Mouse (Mus musculus): Measurements from ENCODE around the gene Orai3. TPM values are rescaled to one million over a fixed set of nuclear protein-coding genes. Genes with fewer than 3 reads are reported as not detected.

Orai3 gene
- polyA plus RNA-seq, 1 experiment = 20.5 TPM

DNA sequence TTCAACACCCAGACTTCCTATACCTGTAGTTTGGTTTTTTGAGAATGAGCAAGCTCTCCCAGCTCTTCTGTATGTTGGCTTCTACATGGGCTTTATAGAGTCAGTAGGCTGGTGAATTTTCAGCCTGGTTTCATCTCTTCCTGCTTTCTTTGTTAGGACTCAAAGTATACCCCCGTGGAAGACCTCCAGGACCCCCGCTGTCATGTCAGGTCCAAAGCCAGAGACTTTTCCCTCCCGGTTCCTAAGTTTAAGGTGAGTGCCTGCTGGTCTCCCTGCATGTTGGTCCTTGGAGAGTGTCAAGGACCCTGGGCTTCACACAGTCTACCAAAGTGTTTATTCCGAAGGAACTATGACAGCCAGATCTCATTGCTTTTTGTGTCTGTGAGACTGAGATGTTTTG is 8.7 kb downstream of the Orai3 start:
- 71% methylated on average over 4 of the region's 4 CpGs for WGBS
- no peak for DNase-seq (ENCODE audit: low read depth, low spot score)

DNA sequence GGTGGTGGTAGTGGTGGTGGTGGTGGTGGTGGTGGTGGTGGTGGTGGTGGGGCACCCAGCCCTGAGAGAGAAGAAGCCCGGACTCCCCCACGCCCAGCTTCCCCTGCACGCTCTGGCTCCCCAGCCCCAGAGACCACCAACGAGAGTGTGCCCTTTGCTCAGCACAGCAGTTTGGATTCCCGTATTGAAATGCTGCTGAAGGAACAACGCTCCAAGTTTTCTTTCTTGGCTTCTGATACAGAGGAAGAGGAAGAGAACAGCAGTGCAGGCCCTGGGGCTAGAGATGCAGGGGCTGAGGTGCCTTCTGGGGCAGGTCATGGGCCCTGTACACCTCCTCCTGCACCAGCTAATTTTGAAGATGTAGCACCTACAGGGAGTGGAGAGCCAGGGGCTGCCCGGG is 15.7 kb downstream of the Orai3 start, which contains the start of gene Gm49388:
Gene Gm49388, plus strand, starts transcription at position 301 of the 400 bp plus-strand sequence.
- 92% methylated on average over 7 of the region's 7 CpGs for WGBS
- no peak for DNase-seq (ENCODE audit: low read depth, low spot score)

DNA sequence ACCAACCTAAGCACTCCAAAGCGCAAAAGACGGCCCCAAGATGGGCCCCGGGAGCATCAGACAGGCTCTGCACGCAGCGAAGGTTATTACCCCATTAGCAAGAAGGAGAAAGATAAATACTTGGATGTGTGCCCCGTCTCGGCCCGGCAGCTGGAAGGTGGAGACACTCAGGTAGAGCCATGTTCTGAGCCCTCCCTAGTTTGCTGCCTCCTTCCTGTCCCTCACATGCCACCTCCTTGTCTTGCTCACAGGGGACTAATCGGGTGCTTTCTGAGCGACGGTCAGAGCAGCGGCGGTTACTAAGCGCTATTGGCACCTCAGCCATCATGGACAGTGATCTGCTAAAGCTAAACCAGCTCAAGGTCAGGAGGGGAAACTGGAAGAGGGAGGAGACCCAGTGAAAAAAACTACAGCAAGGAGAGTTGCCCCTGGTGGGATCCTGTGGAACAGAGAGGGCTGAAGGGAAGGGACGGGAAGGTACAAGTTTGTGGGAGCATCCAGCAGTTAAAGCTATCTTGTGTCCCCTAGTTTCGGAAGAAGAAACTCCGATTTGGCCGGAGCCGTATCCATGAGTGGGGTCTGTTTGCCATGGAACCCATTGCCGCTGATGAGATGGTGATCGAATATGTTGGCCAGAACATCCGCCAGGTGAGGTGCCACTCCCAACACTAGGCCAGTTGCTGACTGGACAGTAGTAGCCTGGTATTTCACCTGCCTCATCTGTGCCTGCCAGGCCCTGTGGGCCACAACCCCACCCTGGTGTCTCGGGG is 27.6 kb downstream of the Orai3 start:
- WGBS = 80% methylated on average over 23 of the region's 23 CpGs

DNA sequence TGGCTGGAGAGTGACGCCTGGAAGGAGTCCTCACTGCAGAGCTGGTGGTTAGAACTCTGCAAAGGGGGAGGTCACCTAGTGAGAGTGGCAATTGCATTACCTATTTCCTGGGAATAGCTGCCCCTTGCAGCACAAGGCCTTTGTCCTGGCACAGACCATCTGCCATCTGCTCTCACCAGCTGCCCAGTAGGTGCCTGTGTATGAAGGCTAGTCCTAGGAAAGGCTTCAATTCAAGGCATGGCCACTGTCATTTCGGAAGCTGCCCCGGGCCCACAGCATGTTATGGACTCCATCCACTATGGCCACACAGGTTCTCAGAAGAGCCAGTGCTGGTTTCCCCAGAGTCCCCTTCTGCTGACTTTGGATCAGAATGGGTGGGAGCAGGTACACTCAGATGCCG is 29.0 kb downstream of the Orai3 start:
- WGBS = 87% methylated on average over 4 of the region's 4 CpGs
- DNase-seq (ENCODE audit: low read depth, low spot score) = no peak

More for the DNA sequence above, 27.6 kb downstream of the Orai3 start:
- DNase-seq (ENCODE audit: low read depth, low spot score) = no peak

DNA sequence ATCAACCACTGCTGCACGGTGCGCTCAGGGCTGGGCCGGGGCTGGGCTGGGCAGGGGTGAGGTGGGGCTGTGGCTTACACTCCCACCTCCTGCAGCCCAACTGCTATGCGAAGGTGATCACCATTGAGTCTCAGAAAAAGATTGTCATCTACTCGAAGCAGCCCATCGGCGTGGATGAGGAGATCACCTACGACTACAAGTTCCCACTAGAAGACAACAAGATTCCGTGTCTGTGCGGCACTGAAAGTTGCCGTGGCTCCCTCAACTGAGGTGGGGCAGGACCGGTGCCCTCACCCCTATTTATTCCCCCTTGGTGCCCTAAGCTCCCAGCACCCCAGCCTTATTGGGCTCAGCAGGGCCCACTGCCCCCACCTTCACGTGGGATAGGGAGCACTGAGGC is 29.6 kb downstream of the Orai3 start:
- WGBS = 86% methylated on average over 13 of the region's 13 CpGs
- no peak for DNase-seq (ENCODE audit: low read depth, low spot score)

DNA sequence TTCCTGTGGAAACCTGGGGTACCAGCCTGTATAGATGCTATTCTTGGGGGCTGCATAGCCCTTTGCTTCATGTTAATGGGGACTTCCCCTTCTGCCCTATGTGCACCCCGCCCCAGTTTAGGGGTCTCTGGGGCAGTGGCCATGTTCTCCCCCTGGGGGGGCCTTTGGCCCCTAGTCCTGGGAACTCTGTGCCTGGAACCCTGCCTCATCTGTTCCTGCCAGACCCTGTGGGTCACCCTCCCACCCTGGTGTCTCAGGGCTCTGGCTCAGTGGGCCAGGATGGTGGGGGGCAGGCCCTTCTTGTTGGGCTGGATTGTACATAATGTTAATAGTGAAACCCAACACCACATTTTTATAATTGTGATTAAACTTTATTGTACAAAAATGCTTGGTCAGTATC is 30.1 kb downstream of the Orai3 start:
- 89% methylated on average over 1 of the region's 1 CpGs for WGBS
- DNase-seq (ENCODE audit: low read depth, low spot score) = no peak

DNA sequence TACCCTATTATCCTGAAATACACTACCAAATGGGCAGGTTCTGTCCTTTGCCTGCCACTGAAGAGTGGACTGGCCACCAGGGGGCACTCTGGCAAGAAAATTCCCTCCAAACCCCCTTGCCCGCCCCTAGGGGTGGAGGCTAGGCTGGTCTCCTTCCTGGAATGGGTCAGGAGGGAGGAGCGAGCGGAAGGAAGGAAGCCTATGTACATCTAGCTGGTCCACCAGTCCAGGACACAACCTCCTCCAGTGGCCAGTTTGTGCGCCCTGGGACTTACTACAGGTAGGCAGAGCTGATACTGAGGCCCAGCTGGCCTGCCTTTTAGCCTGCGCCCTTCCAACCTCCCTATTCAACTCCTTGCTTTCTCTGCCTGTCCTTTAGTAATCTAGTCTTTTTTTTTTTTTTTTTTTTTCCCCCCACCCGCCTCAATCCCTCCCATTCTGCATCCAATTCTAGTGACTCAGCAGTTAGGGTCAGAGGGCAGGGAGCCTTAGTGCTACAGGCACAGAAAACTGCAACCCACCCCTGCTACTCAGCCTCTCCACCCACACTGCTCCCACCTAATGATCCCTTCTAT is 30.9 kb downstream of the Orai3 start, which contains the start of gene Hsd3b7:
Gene Hsd3b7, plus strand, starts transcription at position 170 of the 575 bp plus-strand sequence.
- 5% methylated on average over 6 of the region's 6 CpGs for WGBS
- peak; percentile 92 for DNase-seq (ENCODE audit: low read depth, low spot score)

DNA sequence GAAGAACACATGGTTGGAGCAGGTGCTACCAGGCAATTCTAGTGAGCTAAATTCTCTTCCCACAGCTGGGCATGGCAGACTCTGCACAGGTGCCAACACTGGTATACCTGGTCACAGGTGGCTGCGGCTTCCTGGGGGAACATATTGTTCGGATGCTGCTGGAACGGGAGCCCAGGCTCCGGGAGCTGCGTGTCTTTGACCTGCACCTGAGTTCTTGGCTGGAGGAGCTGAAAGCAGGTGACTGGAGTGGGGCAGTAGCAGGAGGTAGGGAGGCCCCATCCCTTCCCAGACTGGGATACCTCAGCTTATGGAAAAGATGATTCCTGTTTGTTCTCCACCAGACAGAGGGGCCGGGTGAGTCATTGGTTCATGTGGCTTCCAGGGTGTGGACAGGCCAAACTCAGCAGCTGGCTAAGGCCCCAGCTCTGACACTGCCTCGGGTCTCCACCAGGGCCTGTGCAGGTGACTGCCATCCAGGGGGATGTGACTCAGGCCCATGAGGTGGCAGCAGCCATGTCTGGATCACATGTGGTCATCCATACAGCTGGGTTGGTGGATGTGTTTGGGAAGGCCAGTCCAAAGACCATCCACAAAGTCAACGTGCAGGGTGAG is 31.5 kb downstream of the Orai3 start:
- no peak for DNase-seq (ENCODE audit: low read depth, low spot score)

DNA sequence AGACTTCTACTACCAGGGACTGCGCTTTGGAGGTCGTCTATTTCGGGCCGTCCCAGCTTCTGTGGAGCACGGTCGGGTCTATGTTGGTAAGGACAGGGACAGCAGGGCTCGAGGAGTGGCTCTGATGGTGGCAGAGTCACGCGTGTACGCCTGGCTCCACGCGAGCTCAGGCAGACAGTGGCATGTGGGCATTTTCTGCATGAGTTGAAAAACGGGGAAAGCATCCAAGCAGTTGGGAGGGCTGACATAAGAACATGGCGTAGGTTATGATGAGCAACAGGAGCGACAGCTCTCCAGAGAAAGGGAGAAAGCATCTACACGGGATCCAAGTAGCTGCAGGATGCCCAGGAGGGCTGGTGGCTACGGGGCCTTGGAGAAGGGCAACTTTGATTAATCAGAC is 32.7 kb downstream of the Orai3 start:
- WGBS = 91% methylated on average over 17 of the region's 17 CpGs

More for the DNA sequence above, 31.5 kb downstream of the Orai3 start:
- WGBS = 49% methylated on average over 8 of the region's 8 CpGs

DNA sequence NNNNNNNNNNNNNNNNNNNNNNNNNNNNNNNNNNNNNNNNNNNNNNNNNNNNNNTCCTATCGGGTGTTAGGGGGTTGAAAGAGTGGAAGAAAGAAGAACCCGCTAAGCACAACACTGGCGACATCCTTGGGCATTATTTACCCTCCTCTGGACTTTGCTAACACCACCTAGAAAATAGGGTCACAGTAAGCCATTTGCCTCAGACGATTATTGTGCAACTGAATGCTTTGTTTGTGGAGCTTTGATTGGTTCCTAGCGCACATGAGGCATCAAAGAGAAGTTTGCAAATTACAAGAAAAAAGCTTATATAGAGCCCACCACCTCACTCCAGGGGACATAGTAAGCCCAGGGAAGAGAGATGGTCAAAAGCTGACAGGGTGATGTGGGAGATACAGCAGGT is 39.2 kb downstream of the Orai3 start:
- DNase-seq (ENCODE audit: low read depth, low spot score) = no peak

More for the DNA sequence above, 32.7 kb downstream of the Orai3 start:
- no peak for DNase-seq (ENCODE audit: low read depth, low spot score)

DNA sequence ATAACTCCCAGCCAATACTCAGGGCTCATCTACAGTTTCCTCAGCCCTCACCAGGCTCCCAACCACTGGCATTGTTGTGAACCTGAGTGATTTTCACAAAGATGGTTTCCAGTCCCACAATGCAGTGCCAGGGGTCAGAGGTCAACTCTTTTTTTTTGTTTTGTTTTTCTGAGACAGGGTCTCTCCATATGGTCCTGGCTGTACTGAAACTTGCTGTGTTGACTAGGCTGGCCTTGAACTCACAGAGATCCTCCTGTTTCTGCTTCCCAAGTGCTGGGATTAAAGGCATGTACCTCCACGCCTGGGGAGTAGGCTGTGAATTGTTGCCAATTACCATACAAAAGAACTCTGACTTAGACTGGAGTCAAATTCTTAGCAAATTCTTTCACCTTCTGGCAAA is 40.2 kb downstream of the Orai3 start:
- no peak for DNase-seq (ENCODE audit: low read depth, low spot score)
- 93% methylated on average over 1 of the region's 1 CpGs for WGBS

More for the DNA sequence above, 39.2 kb downstream of the Orai3 start:
- WGBS = 55% methylated on average over 5 of the region's 5 CpGs

DNA sequence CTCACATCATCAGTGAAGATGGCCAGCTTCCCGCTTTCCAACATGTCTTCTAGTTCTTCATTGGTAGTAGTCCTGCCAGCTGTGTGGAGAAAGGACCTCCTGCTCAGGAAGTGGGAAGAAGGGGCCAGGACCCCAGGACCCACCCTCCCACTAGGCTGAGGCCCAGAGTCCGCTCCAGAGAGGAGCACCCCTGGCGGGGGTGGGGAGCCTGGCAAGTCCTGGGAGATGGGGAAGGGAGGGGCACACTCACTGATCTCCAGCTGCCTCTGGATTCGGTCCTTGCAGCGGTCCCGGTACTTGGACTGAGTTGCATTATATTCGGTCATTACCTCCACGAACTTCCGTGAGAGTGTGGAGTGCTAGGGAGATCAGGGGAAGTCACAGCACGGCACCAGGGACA is 41.0 kb downstream of the Orai3 start:
- WGBS = 80% methylated on average over 10 of the region's 10 CpGs

DNA sequence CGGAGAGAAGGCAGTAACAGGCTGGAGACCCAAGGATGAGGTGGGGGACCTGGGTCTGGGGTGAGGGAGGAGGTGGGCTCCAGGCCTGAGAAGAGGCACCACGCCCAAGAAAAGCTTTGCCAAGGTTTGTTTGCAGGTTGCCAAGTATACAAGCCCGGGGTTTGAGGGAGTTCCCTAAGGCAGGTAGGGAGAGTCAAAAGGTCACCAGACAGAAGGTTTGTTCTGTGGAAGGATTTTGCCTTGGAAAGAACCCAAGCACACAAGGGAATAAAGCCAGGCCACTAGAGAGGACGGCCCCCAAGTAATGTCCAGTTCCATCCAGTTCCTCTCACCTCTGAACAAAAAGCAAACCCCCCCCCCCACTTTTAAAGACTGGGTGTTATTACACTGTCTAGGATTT is 41.6 kb downstream of the Orai3 start:
- no peak for DNase-seq (ENCODE audit: low read depth, low spot score)

More for the DNA sequence above, 41.0 kb downstream of the Orai3 start:
- no peak for DNase-seq (ENCODE audit: low read depth, low spot score)

DNA sequence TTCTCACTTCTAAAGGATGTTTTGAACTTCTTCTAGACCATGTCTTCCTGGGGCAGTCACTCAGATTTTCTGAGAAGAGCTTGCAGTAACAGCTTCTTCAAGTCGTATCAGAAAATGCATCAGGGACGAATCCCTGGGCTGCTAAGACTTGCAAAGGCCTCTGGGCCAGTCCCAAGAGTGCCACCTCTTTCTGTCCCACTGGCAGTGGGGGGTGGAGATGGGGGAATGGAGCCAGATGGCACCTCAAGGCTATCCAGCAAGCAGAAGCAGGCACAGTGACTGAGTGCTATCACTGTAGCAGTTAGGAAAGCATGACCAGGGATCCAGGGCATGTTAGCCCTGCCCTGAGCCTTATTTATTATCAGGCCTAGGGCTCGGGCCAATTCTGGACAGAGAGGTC is 42.7 kb downstream of the Orai3 start:
- no peak for DNase-seq (ENCODE audit: low read depth, low spot score)
- WGBS = 84% methylated on average over 3 of the region's 3 CpGs

More for the DNA sequence above, 41.6 kb downstream of the Orai3 start:
- 50% methylated on average over 4 of the region's 4 CpGs for WGBS

DNA sequence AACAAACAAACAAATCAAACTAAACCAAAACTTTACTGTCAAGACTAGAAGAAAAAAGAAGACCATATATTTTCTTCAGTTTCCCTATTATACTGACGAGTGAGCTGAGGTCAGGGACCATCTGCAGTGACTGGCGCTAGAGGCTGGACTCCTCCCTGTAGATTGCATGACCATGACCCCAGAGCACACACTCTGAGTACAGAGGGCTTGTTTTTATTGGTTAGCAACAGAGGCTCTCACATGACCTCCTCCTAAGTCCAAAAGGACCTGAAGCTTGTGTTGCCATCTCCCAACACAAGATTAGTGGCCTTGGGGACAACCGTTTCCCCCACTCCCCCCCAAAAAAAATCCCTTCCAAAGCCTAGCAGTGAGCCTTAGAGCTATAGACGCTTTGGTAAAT is 44.2 kb downstream of the Orai3 start:
- 33% methylated on average over 4 of the region's 4 CpGs for WGBS
- DNase-seq (ENCODE audit: low read depth, low spot score) = no peak

DNA sequence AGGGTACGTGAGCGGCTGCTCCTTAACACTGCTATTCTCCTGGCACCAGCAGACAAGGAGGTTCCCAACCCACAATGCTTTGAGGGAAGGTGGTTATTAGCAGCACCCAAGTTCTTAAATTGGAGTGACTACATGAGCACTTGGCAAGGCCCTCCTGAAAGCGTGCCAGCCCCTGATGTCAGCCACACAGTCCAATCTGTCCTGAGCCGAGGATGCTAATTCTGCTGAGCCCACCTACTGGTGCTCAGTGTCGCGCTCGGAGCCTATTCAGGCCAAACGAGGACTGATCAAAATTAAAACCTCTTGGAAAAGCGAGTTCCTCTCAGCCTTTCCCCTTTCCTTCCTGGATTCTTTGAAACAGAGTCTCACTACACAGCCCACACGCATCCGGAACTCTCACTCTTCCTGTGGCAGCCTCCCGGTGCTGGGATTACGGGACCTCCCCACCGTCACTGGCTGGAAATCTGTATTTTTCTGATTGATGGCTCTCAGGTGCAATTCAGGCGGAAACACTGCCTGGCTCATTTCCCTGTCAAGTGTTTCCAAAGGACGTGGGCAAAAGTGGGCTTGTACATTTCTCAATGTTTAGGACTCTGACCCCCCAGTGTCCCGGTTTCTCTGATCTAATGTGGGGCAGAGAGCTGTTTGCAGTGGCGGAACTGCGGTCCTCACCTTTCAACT is 44.8 kb downstream of the Orai3 start:
- WGBS = 69% methylated on average over 19 of the region's 19 CpGs
- DNase-seq (ENCODE audit: low read depth, low spot score) = no peak

DNA sequence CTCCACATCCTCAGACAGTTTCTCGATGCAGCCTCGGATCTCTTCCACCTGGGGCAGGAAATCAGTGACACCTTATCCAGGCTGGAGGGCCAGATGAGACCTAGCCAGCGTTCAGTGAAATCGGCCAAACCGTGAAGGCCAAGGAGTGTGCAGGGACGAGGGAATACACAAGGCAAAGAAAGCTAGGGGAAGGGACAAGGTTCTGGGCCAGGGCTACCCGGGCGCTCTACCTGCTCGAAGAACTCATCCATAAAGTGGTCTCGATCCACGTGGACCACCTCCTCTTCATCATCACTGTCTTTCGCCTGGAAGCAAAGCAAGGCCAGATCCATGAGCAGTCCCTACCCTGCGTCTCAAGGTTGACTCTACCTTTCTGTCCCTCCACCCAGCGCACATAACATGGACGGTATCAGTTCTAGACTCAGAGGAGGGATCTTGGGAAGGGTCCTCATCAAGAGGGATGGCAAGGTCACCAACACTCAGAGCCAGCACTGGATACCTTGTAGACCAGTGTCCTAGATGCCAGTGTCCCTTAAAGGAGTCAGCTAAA is 45.6 kb downstream of the Orai3 start:
- WGBS = 90% methylated on average over 15 of the region's 15 CpGs
- DNase-seq (ENCODE audit: low read depth, low spot score) = no peak

DNA sequence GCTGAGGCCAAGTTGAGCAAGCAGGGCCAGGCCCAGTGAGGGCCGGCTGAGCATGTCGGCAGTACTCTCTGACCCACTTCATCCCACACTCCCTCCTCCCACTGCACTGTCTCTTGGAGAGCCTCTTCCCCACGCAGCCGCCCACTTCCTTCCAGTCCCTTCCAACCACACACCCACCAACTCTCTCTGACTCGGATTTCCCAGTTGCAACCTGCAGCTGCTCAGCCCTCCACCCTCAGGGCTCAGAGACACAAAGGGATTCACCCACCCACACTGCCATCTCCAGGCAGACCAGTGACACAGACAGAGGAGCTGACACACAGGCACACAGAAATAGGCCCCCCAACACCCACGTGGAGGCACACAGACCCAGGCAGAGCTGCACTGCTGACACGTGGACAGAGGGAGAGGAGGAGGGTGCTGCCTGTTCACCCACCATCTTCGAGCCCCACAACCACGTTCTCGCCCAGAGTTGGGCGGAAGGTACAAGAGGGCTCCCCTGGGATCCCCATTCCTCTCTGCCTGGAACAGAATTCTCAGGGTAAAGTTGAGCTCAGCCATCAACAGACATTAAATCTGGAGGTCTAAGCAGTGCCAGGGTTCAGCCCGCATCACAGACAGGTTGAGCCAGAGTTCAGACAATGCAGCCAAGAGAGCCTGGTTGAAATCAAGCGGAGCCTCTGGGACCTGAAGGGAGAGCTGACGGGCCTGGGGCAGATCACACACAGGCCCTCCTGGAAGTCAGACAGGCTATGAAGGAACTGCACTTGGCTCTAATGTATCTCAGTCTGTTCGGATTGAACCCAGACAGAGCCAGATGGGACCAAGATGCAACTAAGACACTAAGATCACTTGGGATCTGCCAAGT is 46.6 kb downstream of the Orai3 start:
- no peak for DNase-seq (ENCODE audit: low read depth, low spot score)
- 56% methylated on average over 15 of the region's 15 CpGs for WGBS

DNA sequence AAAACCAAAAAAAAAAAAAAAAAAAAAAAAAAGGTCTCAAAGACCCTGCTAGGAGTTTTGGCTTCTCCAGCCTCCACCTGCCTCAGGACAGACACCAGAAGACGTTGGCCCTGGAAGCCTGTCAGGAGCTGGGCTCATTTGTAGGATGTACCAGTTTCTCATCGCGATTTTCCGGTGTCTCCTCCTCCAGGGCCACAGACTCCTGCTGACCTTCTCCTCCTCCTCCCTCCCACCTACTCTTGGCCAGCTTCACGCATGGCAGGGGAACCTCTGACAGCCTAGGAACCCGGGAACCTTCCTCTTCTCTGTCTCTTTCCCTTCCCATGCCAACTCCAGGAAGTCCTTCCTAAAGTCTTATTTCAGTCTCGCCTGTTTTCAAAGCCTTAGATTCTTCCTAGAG is 47.4 kb downstream of the Orai3 start:
- DNase-seq (ENCODE audit: low read depth, low spot score) = no peak
- WGBS = 79% methylated on average over 7 of the region's 7 CpGs

Data from large intestine, adult 2 months (tissue).